Mouse (Mus musculus) intestine, postnatal 0 days (tissue): ENCODE data around the gene Nek8. TPM values are rescaled to one million over a fixed set of nuclear protein-coding genes. Genes with fewer than 3 reads are reported as not detected.

Experiments used
- ATAC-seq: fragments of 200-750 bp; cut with Nextera tagmentation; 2 replicates; pipeline ENCODE4 v1.8.0; 2017; ENCODE audit warnings: mild to moderate bottlenecking, moderate TSS enrichment, moderate library complexity
- H3K27ac ChIP-seq: fragments of 300-500 bp; sonication (generic); 2 replicates; pipeline ENCODE4 v1.5.1; 2014; ENCODE audit warnings: mild to moderate bottlenecking, low read depth, low read length, moderate library complexity
- H3K27me3 ChIP-seq: fragments of 300-500 bp; sonication (generic); replicated peaks from 2 replicates; pipeline ENCODE4 v1.6.1; 2014; ENCODE audit warnings: low read length, mixed read lengths; ENCODE audit not compliant: control insufficient read depth, insufficient read depth
- H3K36me3 ChIP-seq: fragments of 300-500 bp; sonication (generic); 2 replicates; pipeline ENCODE4 v1.6.1; 2014; ENCODE audit warnings: mild to moderate bottlenecking, moderate library complexity; ENCODE audit not compliant: control insufficient read depth, insufficient read depth
- H3K4me1 ChIP-seq: fragments of 300-500 bp; sonication (generic); replicated peaks from 2 replicates; pipeline ENCODE4 v1.6.1; 2014; ENCODE audit warnings: antibody characterized with exemption, low read length, mixed read lengths; ENCODE audit not compliant: control insufficient read depth, insufficient read depth
- H3K4me2 ChIP-seq: fragments of 300-500 bp; sonication (generic); replicated peaks from 2 replicates; pipeline ENCODE4 v1.6.1; 2014; ENCODE audit warnings: low read depth, mild to moderate bottlenecking, moderate library complexity
- H3K4me3 ChIP-seq: fragments of 300-500 bp; sonication (generic); 2 replicates; pipeline ENCODE4 v1.5.1; 2014; ENCODE audit warnings: low read depth, low read length
- H3K9ac ChIP-seq: fragments of 300-500 bp; sonication (generic); 2 replicates; pipeline ENCODE4 v1.6.1; 2014; ENCODE audit warnings: mild to moderate bottlenecking, low read depth, low read length
- H3K9me3 ChIP-seq: fragments of 300-500 bp; sonication (generic); 2 replicates; pipeline ENCODE4 v1.6.1; 2016; ENCODE audit warnings: mixed run types; ENCODE audit not compliant: control insufficient read depth
- CTCF ChIP-seq: sonication (generic); IDR thresholded peaks from 2 replicates; pipeline ENCODE4 v1.5.1; 2016; ENCODE audit warnings: low read depth, mild to moderate bottlenecking, control low read depth, antibody characterized with exemption, moderate library complexity
- WGBS: fragments of 180-500 bp; shearing (Covaris S2); extraction: QIAGEN DNeasy Blood & Tissue Kit; methylation state at CpG from one replicate; pipeline ENCODE4 v1.1.7; 2014; 5-methylcytosine and 5-hydroxymethylcytosine counted together
- polyA plus RNA-seq: library from polyadenylated mRNA; unstranded; fragments of >200 nt; fragmentation: Nextera tagmentation; extraction: Ambion mirVana; gene quantifications from 2 replicates; pipeline ENCODE4 v1.2.1, GENCODE M21; 2015

Gene Nek8
- polyA plus RNA-seq, 1 experiment from 2014 or later: 5.8 TPM

- no peaks in the 10 kb centered on the region for H3K9me3 ChIP-seq
- H3K27me3 ChIP-seq: no peaks in the 10 kb centered on the region
- H3K4me1 ChIP-seq: no peaks in the 10 kb centered on the region
- H3K9ac ChIP-seq: no peak overlapping the region
- H3K27ac ChIP-seq: no peak overlapping the region
- H3K4me3 ChIP-seq: no peak overlapping the region
- no peak overlapping the region for H3K4me2 ChIP-seq
- TF ChIP-seq CTCF: no peak
- H3K36me3 ChIP-seq: peaks cover 6% of the 10 kb centered on the region; the same call in 1 of the 2 replicates
- 95% methylated on average over 3 of the region's 3 CpGs for WGBS
- no peak for ATAC-seq
Observed at GRCm38 (mm10) chr11:78174506-78174905, 2.0 kb downstream of the Nek8 start.

DNA sequence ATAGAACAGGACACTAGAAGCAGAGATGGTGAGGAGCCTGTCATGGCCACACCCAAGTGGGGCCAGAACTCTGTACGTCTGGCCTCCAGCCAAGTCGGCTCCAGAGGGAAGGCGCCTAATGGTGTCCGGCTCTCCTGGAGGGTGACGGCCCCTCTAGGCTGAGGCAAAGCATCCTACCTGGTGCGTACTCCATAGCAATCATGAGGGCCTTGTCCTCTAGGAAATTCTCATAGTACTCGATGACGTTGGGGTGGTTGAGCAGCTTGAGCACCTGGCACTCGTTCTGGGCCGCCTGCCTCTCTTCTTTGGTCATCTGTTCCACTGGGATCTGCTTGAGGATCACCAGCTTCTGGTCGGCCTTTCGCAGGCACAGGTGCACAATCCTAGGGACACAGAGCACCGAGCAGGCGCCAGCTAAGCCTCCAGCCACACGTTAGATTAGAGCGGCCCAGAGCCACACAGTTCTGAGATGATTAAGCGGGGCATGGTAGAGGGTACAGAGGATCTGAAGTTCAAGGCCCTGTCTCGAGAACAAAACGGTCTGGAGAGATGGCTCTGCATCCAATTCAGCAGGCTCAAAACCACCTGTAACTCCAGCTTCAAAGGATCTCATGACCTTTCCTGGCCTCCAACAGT is 3.6 kb downstream of the Nek8 start:
- H3K4me2 ChIP-seq: no peak overlapping the region
- no peaks in the 10 kb centered on the region for H3K27me3 ChIP-seq
- H3K27ac ChIP-seq: no peak overlapping the region
- ATAC-seq: no peak
- H3K9me3 ChIP-seq: no peaks in the 10 kb centered on the region
- H3K4me3 ChIP-seq: no peak overlapping the region
- 68% methylated on average over 19 of the region's 19 CpGs for WGBS
- H3K36me3 ChIP-seq: 0 out of 2 replicates have a peak, but pooled peaks cover 4% of the 10 kb centered on the region
- no peaks in the 10 kb centered on the region; the same call in 1 of the 2 replicates for H3K4me1 ChIP-seq
- H3K9ac ChIP-seq: no peak overlapping the region
- no peak for TF ChIP-seq CTCF

- WGBS: 74% methylated on average over 16 of the region's 16 CpGs
- no peak for ATAC-seq
- no peak overlapping the region for H3K9ac ChIP-seq
- no peak overlapping the region for H3K4me2 ChIP-seq
- H3K4me1 ChIP-seq: no peaks in the 10 kb centered on the region; the same call in 1 of the 2 replicates
- no peak overlapping the region for H3K27ac ChIP-seq
- peak; percentile 63 for TF ChIP-seq CTCF
- 0 out of 2 replicates have a peak, but pooled peaks cover 4% of the 10 kb centered on the region for H3K36me3 ChIP-seq
- H3K4me3 ChIP-seq: no peak overlapping the region
- no peaks in the 10 kb centered on the region for H3K27me3 ChIP-seq
- H3K9me3 ChIP-seq: no peaks in the 10 kb centered on the region
Observed at GRCm38 (mm10) chr11:78172034-78172747, 4.3 kb downstream of the Nek8 start.

DNA sequence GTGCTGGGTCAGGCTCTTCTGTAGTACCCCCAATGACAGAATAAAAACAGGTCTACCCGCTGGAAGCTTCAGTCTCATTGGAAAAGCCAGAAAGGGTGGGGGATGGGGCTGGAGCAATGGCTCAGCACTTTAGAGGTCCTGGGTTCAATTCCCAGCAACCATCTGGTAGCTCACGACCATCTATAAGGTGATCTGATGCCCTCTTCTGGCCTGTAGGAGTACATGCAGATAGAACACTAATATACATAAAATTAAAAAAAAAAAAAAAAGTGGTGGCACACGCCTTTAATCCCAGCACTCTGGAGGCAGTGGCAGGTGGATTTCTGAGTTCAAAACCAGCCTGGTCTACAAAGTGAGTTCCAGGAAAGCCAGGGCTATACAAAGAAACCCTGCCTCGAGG is 5.1 kb downstream of the Nek8 start:
- H3K36me3 ChIP-seq: 0 out of 2 replicates have a peak, but pooled peaks cover 4% of the 10 kb centered on the region
- no peak overlapping the region for H3K27ac ChIP-seq
- peaks cover 5% of the 10 kb centered on the region; the same call in 1 of the 2 replicates for H3K4me1 ChIP-seq
- no peaks in the 10 kb centered on the region for H3K9me3 ChIP-seq
- no peak for ATAC-seq
- peak; percentile 57 for TF ChIP-seq CTCF
- no peak overlapping the region for H3K4me3 ChIP-seq
- no peak overlapping the region for H3K4me2 ChIP-seq
- 84% methylated on average over 4 of the region's 4 CpGs for WGBS
- no peak overlapping the region for H3K9ac ChIP-seq
- no peaks in the 10 kb centered on the region for H3K27me3 ChIP-seq

GRCm38 (mm10) chr11:78170306-78170705 is 6.2 kb downstream of the Nek8 start:
- ATAC-seq: no peak
- Histone ChIP-seq H3K9me3 (no peaks in the 10 kb centered on the region), H3K4me2 (no peak overlapping the region), H3K4me3 (no peak overlapping the region), H3K36me3 (0 out of 2 replicates have a peak, but pooled peaks cover 4% of the 10 kb centered on the region), H3K9ac (no peak overlapping the region), H3K27ac (no peak overlapping the region), H3K4me1 (peaks cover 5% of the 10 kb centered on the region; the same call in 1 of the 2 replicates), H3K27me3 (no peaks in the 10 kb centered on the region)
- 71% methylated on average over 15 of the region's 15 CpGs for WGBS
- TF ChIP-seq CTCF: no peak
